Mouse (Mus musculus) heart, postnatal 4 days (tissue): ENCODE data around the gene 2410137M14Rik. TPM values are rescaled to one million over a fixed set of nuclear protein-coding genes. Genes with fewer than 3 reads are reported as not detected.

Experiments used
- DNase-seq: peaks from one replicate; pipeline ENCODE4 v3.0.0; 2021
- total RNA-seq, 2 experiments: library from RNA; stranded (reverse); gene quantifications; 2 replicates each; pipeline ENCODE4 v1.2.3; 2021

The 2410137M14Rik gene
- total RNA-seq, 2 experiments from 2014 or later, result not detected

DNA sequence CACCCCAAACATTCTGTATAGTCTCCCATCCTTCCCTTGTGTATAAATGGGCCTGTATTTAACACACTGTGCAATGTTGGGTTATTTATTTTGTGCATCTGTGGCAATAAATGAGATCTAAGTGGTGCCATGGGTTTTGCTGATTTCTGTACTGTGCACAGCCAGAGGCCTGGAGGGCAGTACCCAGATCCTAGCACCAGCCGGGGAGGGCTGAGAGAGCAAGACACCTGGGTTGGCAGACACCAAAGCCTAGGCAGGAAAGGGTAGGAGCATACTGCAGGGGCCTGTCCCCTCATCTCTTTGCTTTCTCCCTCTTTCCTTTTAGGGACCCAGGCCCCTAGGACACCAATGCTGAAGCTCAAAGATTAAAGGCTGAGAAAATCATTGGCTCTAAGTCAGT, 32.8 kb downstream of the 2410137M14Rik start:
- no peak for DNase-seq

GRCm38 (mm10) chr17:36947051-36947819, 33.8 kb downstream of the 2410137M14Rik start:
- DNase-seq, result peak; percentile 47

DNA sequence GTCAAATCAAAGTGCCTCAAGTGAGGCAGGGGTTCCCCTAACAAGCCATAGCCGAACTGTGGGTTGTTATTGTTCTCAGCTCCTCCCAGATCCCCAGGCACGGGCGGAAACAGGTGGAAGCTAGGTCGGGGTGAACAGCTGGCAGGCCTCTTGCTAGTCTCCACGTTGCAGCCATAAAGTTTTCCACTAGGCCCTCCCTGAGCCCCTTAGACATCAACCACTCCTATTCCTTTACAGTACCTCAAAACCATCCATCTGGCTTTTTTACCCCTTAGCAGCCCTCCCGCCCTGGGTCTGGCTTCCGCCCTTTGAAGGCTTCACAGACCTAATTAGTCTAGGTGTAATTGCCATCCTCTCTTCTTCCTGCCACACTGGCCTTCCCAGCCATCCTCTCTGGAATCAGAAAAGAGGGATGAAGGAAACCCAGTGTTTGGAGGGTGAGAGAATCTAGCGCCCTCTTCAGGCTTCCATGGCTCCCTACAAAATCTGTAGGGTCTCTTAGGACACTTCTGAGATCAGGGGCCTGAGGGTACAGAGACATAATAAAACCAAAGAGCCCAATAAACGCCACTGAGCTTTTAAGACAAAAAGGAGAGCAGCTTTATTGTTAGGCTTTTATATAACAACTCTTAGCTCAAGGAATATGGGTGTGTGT, 36.8 kb downstream of the 2410137M14Rik start:
- no peak for DNase-seq

- no peak for DNase-seq
Observed at GRCm38 (mm10) chr17:36943691-36944090, 37.3 kb downstream of the 2410137M14Rik start.

DNA sequence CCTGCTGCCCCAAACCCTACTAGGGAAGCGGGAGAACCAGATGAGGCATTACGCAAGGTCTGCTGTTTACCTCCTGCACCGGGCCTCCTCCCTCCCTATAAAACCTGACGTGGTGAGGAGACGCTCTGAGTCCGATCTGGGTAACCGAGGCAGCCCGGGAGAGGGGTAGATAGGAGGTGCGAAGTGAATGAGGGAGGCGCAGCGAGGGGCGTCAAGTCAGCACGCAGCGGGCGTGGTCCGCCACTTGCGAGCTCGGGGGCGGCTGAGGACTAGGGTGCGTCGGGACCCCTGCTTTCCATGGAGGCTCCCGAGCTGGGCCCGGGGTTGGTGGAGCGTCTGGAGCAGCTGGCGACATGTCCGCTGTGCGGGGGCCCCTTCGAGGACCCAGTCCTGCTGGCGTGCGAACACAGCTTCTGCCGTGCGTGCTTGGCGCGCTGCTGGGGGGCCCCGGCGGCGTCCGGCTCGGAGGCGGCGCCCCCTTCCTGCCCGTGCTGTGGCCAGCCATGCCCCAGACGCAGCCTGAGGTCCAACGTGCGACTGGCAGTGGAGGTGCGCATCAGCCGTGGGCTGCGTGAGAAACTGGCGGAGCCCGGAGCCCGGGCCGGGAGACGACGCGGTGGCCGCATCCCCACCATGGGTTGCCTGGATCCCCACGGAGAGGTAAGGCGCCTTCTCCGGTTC, 38.1 kb downstream of the 2410137M14Rik start, which contains the start of gene Rnf39:
TSS of gene Rnf39 (plus strand) at position 128 of the 681 bp plus-strand sequence.
- peak; percentile 18 for DNase-seq

DNA sequence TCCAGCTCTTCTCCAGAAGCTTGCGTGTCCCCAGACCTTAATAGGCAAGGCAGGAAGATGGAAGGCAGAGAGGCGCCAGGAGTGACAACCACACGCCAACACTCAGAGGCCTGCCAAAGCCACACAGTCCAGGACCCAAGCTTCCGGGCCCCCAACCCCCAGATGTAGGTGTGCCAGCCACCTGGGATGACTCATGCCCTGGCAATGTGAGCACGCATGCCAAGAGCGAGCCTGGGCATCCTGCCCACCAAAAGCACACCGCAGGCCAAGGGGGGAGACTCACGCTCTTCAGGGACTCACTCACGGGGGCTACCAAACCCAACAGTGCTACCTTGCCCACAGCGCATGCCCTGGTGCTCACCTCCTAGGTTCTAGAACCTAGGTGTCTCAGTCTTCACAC, 38.6 kb downstream of the 2410137M14Rik start:
- DNase-seq, result peak; percentile 69

- DNase-seq, result no peak
Observed at GRCm38 (mm10) chr17:36938056-36938455, 43.0 kb downstream of the 2410137M14Rik start.

DNA sequence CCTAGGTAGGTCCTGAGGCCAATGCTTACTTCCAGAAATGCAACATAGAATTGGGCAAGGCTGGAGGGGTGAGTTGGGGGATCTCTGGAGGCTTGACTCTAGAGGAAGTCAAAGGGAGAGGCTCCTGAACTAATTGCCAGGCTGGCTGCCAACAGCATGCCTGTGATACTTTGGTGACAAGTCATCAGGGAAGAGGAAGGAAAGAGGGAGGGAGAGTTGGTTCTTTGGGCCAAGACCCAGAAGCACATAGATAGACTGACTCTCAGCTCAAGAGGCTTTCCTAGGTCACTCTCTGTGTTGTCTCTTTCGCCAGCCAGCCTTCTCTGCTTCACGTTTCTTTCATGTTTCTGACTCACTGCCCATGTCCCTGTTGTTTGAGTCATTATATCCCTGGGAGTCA, 49.2 kb downstream of the 2410137M14Rik start:
- DNase-seq, result peak; percentile 66

DNA sequence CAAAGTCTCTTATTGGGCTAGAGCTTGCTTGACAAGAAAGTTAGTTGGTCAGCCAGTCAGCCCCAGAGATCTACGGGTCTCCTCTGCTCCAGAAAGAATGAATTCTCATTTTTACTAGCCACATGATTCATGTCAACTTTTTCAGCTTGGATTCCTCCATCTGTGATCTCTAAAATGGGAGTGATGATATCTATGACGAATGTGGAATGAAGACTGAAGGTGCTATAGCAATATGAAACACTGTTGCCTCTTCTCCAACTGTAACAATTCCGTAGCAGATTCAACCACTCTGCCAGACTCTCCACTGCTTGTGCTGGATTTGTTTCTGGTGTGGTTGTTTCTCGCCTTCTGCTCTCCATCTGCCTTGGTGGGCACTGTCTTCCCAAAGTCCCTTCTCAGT, 49.9 kb downstream of the 2410137M14Rik start:
- no peak for DNase-seq

GRCm38 (mm10) chr17:36930233-36930632, 50.8 kb downstream of the 2410137M14Rik start:
- peak; percentile 41 for DNase-seq

- no peak for DNase-seq
Observed at GRCm38 (mm10) chr17:36929236-36929932, 51.7 kb downstream of the 2410137M14Rik start.

Other genes starting within 250 kb of the 2410137M14Rik start
- gene H2-M10.5, start 208.3 kb downstream of the 2410137M14Rik start, total RNA-seq, result not detected
- not detected for gene H2-M10.6, start 169.1 kb downstream of the 2410137M14Rik start, total RNA-seq
- 10 to 100 TPM; 24.5 to 28.4 TPM for gene Trim26, start 144.1 kb downstream of the 2410137M14Rik start, total RNA-seq
- gene Trim15, start 114.0 kb downstream of the 2410137M14Rik start, total RNA-seq, result not detected
- 1 to 10 TPM in 1 of 2 experiments, under 1 TPM in 1; 0.57 to 1.8 TPM for gene Trim10, start 111.7 kb downstream of the 2410137M14Rik start, total RNA-seq
- not detected for gene Trim40, start 91.1 kb downstream of the 2410137M14Rik start, total RNA-seq
- not detected for gene Trim31, start 83.1 kb downstream of the 2410137M14Rik start, total RNA-seq
- under 1 TPM; 0.45 TPM for gene Rnf39, start 38.3 kb downstream of the 2410137M14Rik start, total RNA-seq
- gene Ppp1r11, start 29.5 kb downstream of the 2410137M14Rik start, total RNA-seq, result 10 to 100 TPM; 56.0 to 61.3 TPM
- gene Znrd1, start 22.7 kb downstream of the 2410137M14Rik start, total RNA-seq, result 10 to 100 TPM; 24.9 to 29.3 TPM
- 1 to 10 TPM; 7.2 to 7.3 TPM for gene Znrd1as, start 22.6 kb downstream of the 2410137M14Rik start, total RNA-seq
- under 1 TPM; 0.29 to 0.43 TPM for gene H2-M5, start 8.3 kb upstream of the 2410137M14Rik start, total RNA-seq
- gene Zfp57, start 19.9 kb upstream of the 2410137M14Rik start, total RNA-seq, result 10 to 100 TPM in 1 of 2 experiments, 1 to 10 TPM in 1; 9.7 to 14.5 TPM
- gene Mog, start 42.2 kb upstream of the 2410137M14Rik start, total RNA-seq, result not detected
- gene Gabbr1, start 64.7 kb upstream of the 2410137M14Rik start, total RNA-seq, result 10 to 100 TPM; 21.6 to 22.4 TPM
- gene Olfr90, start 107.3 kb upstream of the 2410137M14Rik start, total RNA-seq, result not detected
- gene Olfr91, start 117.0 kb upstream of the 2410137M14Rik start, total RNA-seq, result not detected
- gene Olfr92, start 138.9 kb upstream of the 2410137M14Rik start, total RNA-seq, result not detected
- not detected for gene Olfr93, start 180.3 kb upstream of the 2410137M14Rik start, total RNA-seq
- gene Ubd, start 212.7 kb upstream of the 2410137M14Rik start, total RNA-seq, result not detected
- not detected for gene Olfr94, start 219.8 kb upstream of the 2410137M14Rik start, total RNA-seq
- not detected for gene Olfr95, start 231.9 kb upstream of the 2410137M14Rik start, total RNA-seq
- not detected for gene Olfr96, start 238.9 kb upstream of the 2410137M14Rik start, total RNA-seq